Mouse (Mus musculus) lung, postnatal 0 days (tissue): ENCODE data around the gene Gm45753.

Experiments
- CTCF ChIP-seq: IDR thresholded peaks from 2 replicates; pipeline ENCODE4 v1.5.1; 2016; ENCODE audit warnings: antibody characterized with exemption, mild to moderate bottlenecking
- EP300 ChIP-seq: IDR thresholded peaks from 2 replicates; pipeline ENCODE4 v1.6.1; 2016; ENCODE audit warnings: antibody characterized with exemption, mild to moderate bottlenecking, control low read depth

GRCm38 (mm10) chr8:45269056-45269455, 39.2 kb downstream of the Gm45753 start:
- TF ChIP-seq CTCF (no peak), EP300 (no peak)
